Mouse (Mus musculus): ENCODE measurements around the gene 6030452D12Rik.
A peak's percentile ranks its signal among the peaks of the same experiment; 100 is the strongest.

The 6030452D12Rik gene

GRCm38 (mm10) chr8:106500018-106500685 is at the start of gene 6030452D12Rik:
TSS of gene 6030452D12Rik (plus strand) at chr8:106500522.
- no peak for DNase-seq

GRCm38 (mm10) chr8:106451301-106452085 is 48.8 kb upstream of the 6030452D12Rik start:
- no peak for DNase-seq

GRCm38 (mm10) chr8:106452701-106453481 is 47.4 kb upstream of the 6030452D12Rik start:
- DNase-seq: no peak

GRCm38 (mm10) chr8:106454036-106454435 is 46.3 kb upstream of the 6030452D12Rik start:
- DNase-seq: no peak

GRCm38 (mm10) chr8:106462131-106462530 is 38.2 kb upstream of the 6030452D12Rik start:
- no peak for DNase-seq

GRCm38 (mm10) chr8:106463795-106464194 is 36.5 kb upstream of the 6030452D12Rik start:
- DNase-seq: no peak

- no peak for DNase-seq
These were observed 30.8 kb upstream of the 6030452D12Rik start for GRCm38 (mm10) chr8:106469485-106469884.

- DNase-seq: no peak
These were observed 26.3 kb upstream of the 6030452D12Rik start for GRCm38 (mm10) chr8:106474001-106474400.

GRCm38 (mm10) chr8:106504241-106504640 is 3.9 kb downstream of the 6030452D12Rik start:
- no peak for DNase-seq

GRCm38 (mm10) chr8:106505328-106505965 is 5.1 kb downstream of the 6030452D12Rik start:
- DNase-seq: no peak

- DNase-seq: no peak
These were observed 5.8 kb downstream of the 6030452D12Rik start for GRCm38 (mm10) chr8:106506106-106506505.

- DNase-seq: peak; percentile 15
These were observed 7.5 kb downstream of the 6030452D12Rik start for GRCm38 (mm10) chr8:106507761-106508331.

- no peak for DNase-seq
These were observed 8.1 kb downstream of the 6030452D12Rik start for GRCm38 (mm10) chr8:106508456-106508855.

GRCm38 (mm10) chr8:106509079-106509780 is 8.9 kb downstream of the 6030452D12Rik start:
- DNase-seq: no peak

GRCm38 (mm10) chr8:106510365-106510975 is 10.1 kb downstream of the 6030452D12Rik start, which contains the start of gene Cdh3:
TSS of gene Cdh3 (plus strand) at chr8:106510891.
- DNase-seq: no peak

- no peak for DNase-seq
These were observed 10.8 kb downstream of the 6030452D12Rik start for GRCm38 (mm10) chr8:106511065-106511501.

- no peak for DNase-seq
These were observed 11.3 kb downstream of the 6030452D12Rik start for GRCm38 (mm10) chr8:106511531-106512041.

- DNase-seq: no peak
These were observed 12.3 kb downstream of the 6030452D12Rik start for GRCm38 (mm10) chr8:106512475-106513150.

- no peak for DNase-seq
These were observed 15.7 kb downstream of the 6030452D12Rik start for GRCm38 (mm10) chr8:106515946-106516479.

- no peak for DNase-seq
These were observed 16.3 kb downstream of the 6030452D12Rik start for GRCm38 (mm10) chr8:106516581-106516980.

Measured in right cerebral cortex, postnatal 25 days (tissue).